ENCODE assay signal across 10 mouse cellular contexts in the genomic region with DNA sequence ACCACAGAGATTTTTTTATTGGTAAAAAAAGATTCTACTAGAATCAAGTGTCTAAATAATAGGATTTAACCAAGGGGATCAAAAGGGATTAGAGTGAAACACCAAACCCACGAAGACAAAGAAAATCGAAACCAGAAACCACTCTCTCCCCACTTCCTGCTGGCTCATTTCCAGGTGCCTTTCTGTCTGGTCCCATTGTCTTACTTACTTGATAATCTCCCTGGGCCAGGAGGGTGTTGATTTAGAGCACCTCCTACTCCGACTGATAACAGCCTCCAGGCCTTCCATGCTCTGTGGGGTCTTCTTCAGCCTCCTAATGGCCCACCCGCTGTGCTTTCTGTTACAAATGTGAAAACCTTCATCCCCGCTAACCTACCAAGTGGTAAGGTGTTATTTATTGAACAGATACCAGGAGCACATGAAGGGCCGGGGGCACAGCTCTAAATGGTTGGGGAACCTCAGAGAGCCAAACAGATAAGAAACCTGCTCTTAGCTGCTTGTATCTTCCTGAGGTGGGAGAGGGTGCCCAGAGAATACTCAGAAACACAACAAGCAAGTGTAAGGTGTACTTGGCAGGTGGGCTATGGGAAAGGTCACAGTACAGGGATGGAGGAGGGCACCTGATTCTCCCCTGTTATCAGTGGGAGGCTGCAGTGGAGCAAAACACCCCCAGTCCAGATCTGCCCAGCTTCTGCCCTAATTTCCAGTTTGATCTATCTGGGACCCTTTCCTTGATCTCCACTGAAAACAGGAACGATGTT.
DNase-seq lines count a peak whose midpoint lies in the region; ATAC-seq and TF ChIP-seq lines count a peak whose summit lies in the region.
"Had no signal": no experiment of that assay in that cellular context is flagged by ENCODE, and none has a peak within 500 bp of the region (broad histone marks: within the 10 kb centered on the region; RNA-seq: fewer than 3 reads in every experiment).

No protein-coding gene starts in this region.

- no peak overlapping the region for H3K4me3 ChIP-seq in liver, postnatal 0 days (ENCODE audit: low read depth, low read length)
- H3K4me3 ChIP-seq in liver, embryonic 12.5 days: no peak overlapping the region
- H3K4me3 ChIP-seq in forebrain, embryonic 16.5 days (replicated peaks; ENCODE audit: low read length): no peak overlapping the region
- no peak overlapping the region for H3K4me3 ChIP-seq in stomach, postnatal 0 days (ENCODE audit: low read depth, low read length)
- H3K4me3 ChIP-seq: forebrain, embryonic 13.5 days; myocyte had no signal

- no peaks in the 10 kb centered on the region for H3K36me3 ChIP-seq in liver, postnatal 0 days (replicated peaks; ENCODE audit: insufficient read depth, low read length)
- H3K36me3 ChIP-seq in liver, embryonic 12.5 days: no peaks in the 10 kb centered on the region
- no peaks in the 10 kb centered on the region for H3K36me3 ChIP-seq in forebrain, embryonic 16.5 days (ENCODE audit: control insufficient read depth, insufficient read depth)
- H3K36me3 ChIP-seq in stomach, postnatal 0 days (ENCODE audit: control insufficient read depth, insufficient read depth, low read length): no peaks in the 10 kb centered on the region

- H3K27ac ChIP-seq in liver, postnatal 0 days (ENCODE audit: low read depth): no peak overlapping the region
- no peak overlapping the region for H3K27ac ChIP-seq in liver, embryonic 12.5 days
- H3K27ac ChIP-seq in forebrain, embryonic 16.5 days (ENCODE audit: low read length): no peak overlapping the region
- no peak overlapping the region for H3K27ac ChIP-seq in stomach, postnatal 0 days (replicated peaks)
- H3K27ac ChIP-seq: forebrain, embryonic 13.5 days had no signal

- ATAC-seq in liver, postnatal 0 days: no peak
- ATAC-seq in liver, embryonic 12.5 days: no peak
- ATAC-seq in forebrain, embryonic 16.5 days: no peak
- ATAC-seq in stomach, postnatal 0 days (ENCODE audit: low FRiP score, low TSS enrichment): no peak
- ATAC-seq: forebrain, embryonic 13.5 days had no signal

- no peak overlapping the region for H3K4me2 ChIP-seq in liver, postnatal 0 days (ENCODE audit: low read depth, low read length)
- no peak overlapping the region for H3K4me2 ChIP-seq in liver, embryonic 12.5 days
- H3K4me2 ChIP-seq in forebrain, embryonic 16.5 days (ENCODE audit: low read length): no peak overlapping the region
- H3K4me2 ChIP-seq in stomach, postnatal 0 days (replicated peaks; ENCODE audit: low read depth): no peak overlapping the region
- H3K4me2 ChIP-seq: forebrain, embryonic 13.5 days had no signal

- no peaks in the 10 kb centered on the region for H3K9me3 ChIP-seq in liver, postnatal 0 days (ENCODE audit: low read length)
- no peaks in the 10 kb centered on the region for H3K9me3 ChIP-seq in liver, embryonic 12.5 days (replicated peaks)
- H3K9me3 ChIP-seq in forebrain, embryonic 16.5 days (ENCODE audit: control insufficient read depth, low read length): no peaks in the 10 kb centered on the region
- H3K9me3 ChIP-seq in stomach, postnatal 0 days (ENCODE audit: control insufficient read depth, low read length): no peaks in the 10 kb centered on the region
- H3K9me3 ChIP-seq: forebrain, embryonic 13.5 days had no signal

- no peak for TF ChIP-seq EP300 in liver, postnatal 0 days (IDR thresholded peaks at IDR 0.05; ENCODE audit: low read depth)
- TF ChIP-seq EP300 in stomach, postnatal 0 days (optimal IDR thresholded peaks at IDR 0.05): no peak

- H3K27me3 ChIP-seq in liver, postnatal 0 days (ENCODE audit: insufficient read depth, low read length): no peaks in the 10 kb centered on the region
- peaks cover 6% of the 10 kb centered on the region; the same call in 1 of the 2 replicates for H3K27me3 ChIP-seq in liver, embryonic 12.5 days (replicated peaks)
- H3K27me3 ChIP-seq in forebrain, embryonic 16.5 days (replicated peaks; ENCODE audit: control insufficient read depth, insufficient read depth, low read length): no peaks in the 10 kb centered on the region
- H3K27me3 ChIP-seq in stomach, postnatal 0 days (ENCODE audit: control insufficient read depth, insufficient read depth, low read length): no peaks in the 10 kb centered on the region

- no peak overlapping the region for H3K9ac ChIP-seq in liver, postnatal 0 days (replicated peaks)
- H3K9ac ChIP-seq in liver, embryonic 12.5 days: no peak overlapping the region
- H3K9ac ChIP-seq in forebrain, embryonic 16.5 days (replicated peaks; ENCODE audit: low read depth, low read length): no peak overlapping the region
- H3K9ac ChIP-seq in stomach, postnatal 0 days (ENCODE audit: low read length): no peak overlapping the region
- H3K9ac ChIP-seq: forebrain, embryonic 13.5 days had no signal

- WGBS in liver, postnatal 0 days (ENCODE audit: insufficient replicate concordance): 40% methylated on average over 7 of the region's 7 CpGs
- 27% methylated on average over 7 of the region's 7 CpGs for WGBS in liver, embryonic 12.5 days (ENCODE audit: insufficient replicate concordance)
- WGBS in forebrain, embryonic 16.5 days: 30% methylated on average over 7 of the region's 7 CpGs
- WGBS in stomach, postnatal 0 days: 54% methylated on average over 7 of the region's 7 CpGs

- H3K4me1 ChIP-seq in liver, postnatal 0 days (ENCODE audit: insufficient read depth): peaks cover 7% of the 10 kb centered on the region
- H3K4me1 ChIP-seq in liver, embryonic 12.5 days: peaks cover 13% of the 10 kb centered on the region
- H3K4me1 ChIP-seq in forebrain, embryonic 16.5 days (replicated peaks; ENCODE audit: control insufficient read depth, insufficient read depth, low read length): no peaks in the 10 kb centered on the region
- H3K4me1 ChIP-seq in stomach, postnatal 0 days (replicated peaks; ENCODE audit: control insufficient read depth, insufficient read depth): no peaks in the 10 kb centered on the region

- peak; percentile 29 for DNase-seq in liver, postnatal 0 days
- DNase-seq in adipocyte (ENCODE audit: low spot score): peak; percentile 98
- peak; percentile 79 for DNase-seq in induced T-regulatory cell, adult 2 months (ENCODE audit: low read depth)
- peak; percentile 50 to 62 for DNase-seq in spleen, postnatal 36 days (ENCODE audit: low spot score in 2 of 2)
- no peak for DNase-seq in left cerebral cortex, adult 8-10 months (ENCODE audit: low spot score in 2 of 2)
- no peak for DNase-seq in stomach, postnatal 0 days (ENCODE audit: low spot score)

- no peak for TF ChIP-seq CTCF in liver, postnatal 0 days (IDR thresholded peaks at IDR 0.05; ENCODE audit: low read depth)
- TF ChIP-seq CTCF in stomach, postnatal 0 days (IDR thresholded peaks at IDR 0.05; ENCODE audit: low read depth): no peak

Comparison
In these comparisons a context has a peak if more than half of its experiments do, and no peak if none do; other contexts are left out.
1. DNase-seq: peak in liver, postnatal 0 days (single experiment), adipocyte (single experiment), induced T-regulatory cell, adult 2 months (single experiment) and spleen, postnatal 36 days (2 of 2); none in left cerebral cortex, adult 8-10 months (0 of 2) and stomach, postnatal 0 days (single experiment).